Mouse (Mus musculus) lung, adult 10 weeks (tissue): Measurements from ENCODE around the gene Ckap5. TPM values are rescaled to one million over a fixed set of nuclear protein-coding genes. Genes with fewer than 3 reads are reported as not detected.

Source experiments
- polyA plus RNA-seq: library from polyadenylated mRNA; stranded (reverse); fragments of 350-450 nt; fragmentation: Illumina TruSeq; extraction: RNeasy Lipid Tissue Mini Kit (QIAGEN cat#74804); gene quantifications from one replicate; pipeline ENCODE4 v1.2.3, GENCODE M21; 2014; ENCODE audit warnings: low read depth, low replicate concordance; ENCODE audit not compliant: insufficient read depth

Gene Ckap5
- 7.9 TPM for polyA plus RNA-seq

GRCm38 (mm10) chr2:91526294-91527146 lies at the start of gene Ckap5:
Gene Ckap5, plus strand, starts transcription at chr2:91526762.

GRCm38 (mm10) chr2:91636229-91636628 lies 109.7 kb downstream of the Ckap5 start, which contains the start of gene F2:
Gene F2, minus strand, starts transcription at chr2:91636414.

GRCm38 (mm10) chr2:91649553-91650359 lies 123.2 kb downstream of the Ckap5 start, which contains the start of the genes Zfp408 and Arhgap1:
Gene Zfp408, minus strand, starts transcription at chr2:91649791.
Gene Arhgap1, plus strand, starts transcription at chr2:91649860.

Other genes with a start within 250 kb of the Ckap5 start
- gene 1110051M20Rik, start 82.1 kb upstream of the Ckap5 start, polyA plus RNA-seq, result 26.7 TPM
- gene Lrp4, start 69.3 kb upstream of the Ckap5 start, polyA plus RNA-seq, result 13.9 TPM
- 0.19 TPM for gene F2, start 109.7 kb downstream of the Ckap5 start, polyA plus RNA-seq
- 3.3 TPM for gene Zfp408, start 123.0 kb downstream of the Ckap5 start, polyA plus RNA-seq
- 54.7 TPM for gene Arhgap1, start 123.1 kb downstream of the Ckap5 start, polyA plus RNA-seq
- gene Atg13, start 183.8 kb downstream of the Ckap5 start, polyA plus RNA-seq, result 18.3 TPM
- gene Harbi1, start 184.1 kb downstream of the Ckap5 start, polyA plus RNA-seq, result 5.2 TPM
- gene Ambra1, start 203.4 kb downstream of the Ckap5 start, polyA plus RNA-seq, result 7.7 TPM